Mouse (Mus musculus) CD4-positive, CD25-positive, alpha-beta regulatory T cell, adult 4 months (primary cell): ENCODE measurements around the gene Iqsec1. TPM values are rescaled to one million over a fixed set of nuclear protein-coding genes. Genes with fewer than 3 reads are reported as not detected.

Experiments used
- ATAC-seq: one replicate; pipeline ENCODE4 v1.8.0; 2017
- polyA plus RNA-seq, 2 experiments: library from polyadenylated mRNA; unstranded; fragments of 100-300 nt; shearing (Covaris generic); gene quantifications; one replicate each; pipeline ENCODE4 v1.2.1; 2017

Iqsec1 gene
- polyA plus RNA-seq, 2 experiments from 2014 or later = 6.6 to 8.9 TPM

- ATAC-seq = no peak
Measured at GRCm38 (mm10) chr6:90810576-90810975, 177.9 kb downstream of the Iqsec1 start.

- peak; percentile 90 for ATAC-seq
Measured at GRCm38 (mm10) chr6:90809960-90810362, 178.5 kb downstream of the Iqsec1 start.

- ATAC-seq = no peak
Measured at GRCm38 (mm10) chr6:90809077-90809840, 179.2 kb downstream of the Iqsec1 start.

- ATAC-seq = no peak
Measured at GRCm38 (mm10) chr6:90808544-90808943, 179.9 kb downstream of the Iqsec1 start.

GRCm38 (mm10) chr6:90808134-90808533, 180.4 kb downstream of the Iqsec1 start:
- ATAC-seq = no peak

- ATAC-seq = peak; percentile 74
Measured at GRCm38 (mm10) chr6:90807581-90807980, 180.9 kb downstream of the Iqsec1 start.

- no peak for ATAC-seq
Measured at GRCm38 (mm10) chr6:90806743-90807142, 181.7 kb downstream of the Iqsec1 start.

- ATAC-seq = no peak
Measured at GRCm38 (mm10) chr6:90805101-90805500, 183.4 kb downstream of the Iqsec1 start.

- no peak for ATAC-seq
Measured at GRCm38 (mm10) chr6:90804646-90805045, 183.8 kb downstream of the Iqsec1 start.

- ATAC-seq = no peak
Measured at GRCm38 (mm10) chr6:90802604-90803003, 185.9 kb downstream of the Iqsec1 start.

GRCm38 (mm10) chr6:90802058-90802457, 186.4 kb downstream of the Iqsec1 start:
- no peak for ATAC-seq

GRCm38 (mm10) chr6:90800825-90801224, 187.7 kb downstream of the Iqsec1 start:
- ATAC-seq = no peak

- ATAC-seq = no peak
Measured at GRCm38 (mm10) chr6:90799116-90799515, 189.4 kb downstream of the Iqsec1 start.

GRCm38 (mm10) chr6:90798201-90798600, 190.3 kb downstream of the Iqsec1 start:
- no peak for ATAC-seq

GRCm38 (mm10) chr6:90796902-90797596, 191.4 kb downstream of the Iqsec1 start:
- ATAC-seq = no peak

- no peak for ATAC-seq
Measured at GRCm38 (mm10) chr6:90790901-90791300, 197.6 kb downstream of the Iqsec1 start.

- no peak for ATAC-seq
Measured at GRCm38 (mm10) chr6:90789520-90789919, 199.0 kb downstream of the Iqsec1 start.

- ATAC-seq = no peak
Measured at GRCm38 (mm10) chr6:90787587-90787986, 200.9 kb downstream of the Iqsec1 start.

GRCm38 (mm10) chr6:90787036-90787435, 201.4 kb downstream of the Iqsec1 start:
- ATAC-seq = no peak

GRCm38 (mm10) chr6:90786589-90786988, 201.9 kb downstream of the Iqsec1 start:
- no peak for ATAC-seq

- ATAC-seq = no peak
Measured at GRCm38 (mm10) chr6:90783945-90784344, 204.5 kb downstream of the Iqsec1 start.

- no peak for ATAC-seq
Measured at GRCm38 (mm10) chr6:90783176-90783575, 205.3 kb downstream of the Iqsec1 start.

- peak; percentile 93 for ATAC-seq
Measured at GRCm38 (mm10) chr6:90781921-90782770, 206.3 kb downstream of the Iqsec1 start.
